Mouse (Mus musculus) heart, embryonic 15.5 days (tissue): ENCODE results near the gene Zfp740. TPM values are rescaled to one million over a fixed set of nuclear protein-coding genes. Genes with fewer than 3 reads are reported as not detected.

ENCODE experiments used
- ATAC-seq: fragments of 200-750 bp; cut with Nextera tagmentation; replicated peaks from 2 replicates; pipeline ENCODE4 v1.8.0; 2017; ENCODE audit warnings: low read depth, moderate TSS enrichment; ENCODE audit not compliant: insufficient number of reproducible peaks, insufficient read depth, low FRiP score
- H3K27ac ChIP-seq: fragments of 300-500 bp; sonication (generic); 2 replicates; pipeline ENCODE4 v1.5.1; 2015; ENCODE audit warnings: mild to moderate bottlenecking, inconsistent platforms
- H3K27me3 ChIP-seq: fragments of 300-500 bp; sonication (generic); 2 replicates; pipeline ENCODE4 v1.6.1; 2015; ENCODE audit warnings: inconsistent platforms
- H3K36me3 ChIP-seq: fragments of 300-500 bp; sonication (generic); 2 replicates; pipeline ENCODE4 v1.6.1; 2015; ENCODE audit warnings: mild to moderate bottlenecking, inconsistent platforms
- H3K4me1 ChIP-seq: fragments of 300-500 bp; sonication (generic); replicated peaks from 2 replicates; pipeline ENCODE4 v1.6.1; 2015; ENCODE audit warnings: inconsistent platforms
- H3K4me2 ChIP-seq: fragments of 300-500 bp; sonication (generic); 2 replicates; pipeline ENCODE4 v1.6.1; 2015; ENCODE audit warnings: inconsistent platforms, mild to moderate bottlenecking, moderate library complexity
- H3K4me3 ChIP-seq: fragments of 300-500 bp; sonication (generic); 2 replicates; pipeline ENCODE4 v1.5.1; 2015; ENCODE audit warnings: mild to moderate bottlenecking, inconsistent platforms
- H3K9ac ChIP-seq: fragments of 300-500 bp; sonication (generic); 2 replicates; pipeline ENCODE4 v1.6.1; 2015; ENCODE audit warnings: mild to moderate bottlenecking, inconsistent platforms
- H3K9me3 ChIP-seq: fragments of 300-500 bp; sonication (generic); replicated peaks from 2 replicates; pipeline ENCODE4 v1.6.1; 2016; ENCODE audit warnings: inconsistent platforms
- WGBS: fragments of 180-500 bp; shearing (Covaris S2); methylation state at CpG from one replicate; pipeline ENCODE4 v1.1.7; 2015; ENCODE audit warnings: mixed read lengths; 5-methylcytosine and 5-hydroxymethylcytosine counted together
- polyA plus RNA-seq: library from polyadenylated mRNA; unstranded; fragments of >200 nt; fragmentation: Nextera tagmentation; extraction: Ambion mirVana; gene quantifications from 2 replicates; pipeline ENCODE4 v1.2.1, GENCODE M21; 2015

Gene Zfp740
- polyA plus RNA-seq, 1 experiment from 2014 or later, result 25.8 TPM

GRCm38 (mm10) chr15:102243229-102244190 lies 40.5 kb downstream of the Zfp740 start:
- H3K9ac ChIP-seq, result peak overlapping the region; percentile 39; the same call in 1 of the 2 replicates
- H3K36me3 ChIP-seq, result no peaks in the 10 kb centered on the region
- WGBS, result 27% methylated on average over 22 of the region's 22 CpGs
- peak overlapping the region; percentile 92 for H3K4me2 ChIP-seq
- peaks cover 35% of the 10 kb centered on the region for H3K27me3 ChIP-seq
- peak overlapping the region; percentile 58 for H3K4me3 ChIP-seq
- peaks cover 50% of the 10 kb centered on the region for H3K4me1 ChIP-seq
- H3K9me3 ChIP-seq, result no peaks in the 10 kb centered on the region
- peak overlapping the region; percentile 96 for H3K27ac ChIP-seq
- no peak for ATAC-seq

GRCm38 (mm10) chr15:102244306-102245191 lies 41.5 kb downstream of the Zfp740 start:
- 18% methylated on average over 19 of the region's 19 CpGs for WGBS
- peak overlapping the region; percentile 92 for H3K4me2 ChIP-seq
- H3K27ac ChIP-seq, result peak overlapping the region; percentile 96
- H3K4me1 ChIP-seq, result peaks cover 60% of the 10 kb centered on the region
- H3K36me3 ChIP-seq, result no peaks in the 10 kb centered on the region
- H3K4me3 ChIP-seq, result peak overlapping the region; percentile 58
- H3K9ac ChIP-seq, result peak overlapping the region; percentile 58
- ATAC-seq, result no peak
- H3K9me3 ChIP-seq, result no peaks in the 10 kb centered on the region
- peaks cover 39% of the 10 kb centered on the region for H3K27me3 ChIP-seq

GRCm38 (mm10) chr15:102245461-102245881 lies 42.4 kb downstream of the Zfp740 start:
- Histone ChIP-seq H3K27ac (peak overlapping the region; percentile 96), H3K9me3 (no peaks in the 10 kb centered on the region), H3K9ac (peak overlapping the region; percentile 58), H3K36me3 (no peaks in the 10 kb centered on the region), H3K4me1 (peaks cover 65% of the 10 kb centered on the region), H3K4me2 (peak overlapping the region; percentile 92), H3K27me3 (peaks cover 44% of the 10 kb centered on the region), H3K4me3 (peak overlapping the region; percentile 58)
- ATAC-seq, result no peak
- 7% methylated on average over 14 of the region's 14 CpGs for WGBS

- H3K27ac ChIP-seq, result peak overlapping the region; percentile 96
- H3K9me3 ChIP-seq, result no peaks in the 10 kb centered on the region
- peak overlapping the region; percentile 58 for H3K4me3 ChIP-seq
- H3K27me3 ChIP-seq, result peaks cover 47% of the 10 kb centered on the region
- H3K9ac ChIP-seq, result peak overlapping the region; percentile 58
- H3K36me3 ChIP-seq, result no peaks in the 10 kb centered on the region
- peaks cover 62% of the 10 kb centered on the region for H3K4me1 ChIP-seq
- WGBS, result under 1% methylated on average over 41 of the region's 44 CpGs
- H3K4me2 ChIP-seq, result peak overlapping the region; percentile 92
- ATAC-seq, result peak; percentile 54
These were observed 43.1 kb downstream of the Zfp740 start for GRCm38 (mm10) chr15:102245891-102246741.

GRCm38 (mm10) chr15:102246866-102247251 lies 43.8 kb downstream of the Zfp740 start:
- ATAC-seq, result peak; percentile 65
- under 1% methylated on average over 33 of the region's 35 CpGs for WGBS
- Histone ChIP-seq H3K4me3 (peak overlapping the region; percentile 58), H3K9ac (peak overlapping the region; percentile 58), H3K4me2 (peak overlapping the region; percentile 92), H3K36me3 (no peaks in the 10 kb centered on the region), H3K27me3 (peaks cover 46% of the 10 kb centered on the region), H3K4me1 (peaks cover 62% of the 10 kb centered on the region), H3K27ac (peak overlapping the region; percentile 96), H3K9me3 (no peaks in the 10 kb centered on the region)

GRCm38 (mm10) chr15:102247252-102248130 lies 44.4 kb downstream of the Zfp740 start:
- peak overlapping the region; percentile 92 for H3K4me2 ChIP-seq
- under 1% methylated on average over 61 of the region's 65 CpGs for WGBS
- H3K27me3 ChIP-seq, result peaks cover 49% of the 10 kb centered on the region
- H3K9me3 ChIP-seq, result no peaks in the 10 kb centered on the region
- peak overlapping the region; percentile 61 for H3K9ac ChIP-seq
- H3K27ac ChIP-seq, result peak overlapping the region; percentile 96
- peak; percentile 64 for ATAC-seq
- H3K4me1 ChIP-seq, result peaks cover 62% of the 10 kb centered on the region
- H3K4me3 ChIP-seq, result peak overlapping the region; percentile 58
- no peaks in the 10 kb centered on the region for H3K36me3 ChIP-seq

GRCm38 (mm10) chr15:102248131-102248811 lies 45.2 kb downstream of the Zfp740 start:
- H3K4me1 ChIP-seq, result peaks cover 54% of the 10 kb centered on the region
- H3K27me3 ChIP-seq, result peaks cover 46% of the 10 kb centered on the region

GRCm38 (mm10) chr15:102248812-102249191 lies 45.8 kb downstream of the Zfp740 start:
- Histone ChIP-seq H3K36me3 (no peaks in the 10 kb centered on the region), H3K4me3 (0 out of 2 replicates have a peak overlapping the region, but pooled peaks have one; percentile 30)

More at GRCm38 (mm10) chr15:102248131-102248811, 45.2 kb downstream of the Zfp740 start:
- Histone ChIP-seq H3K9ac (peak overlapping the region; percentile 61), H3K9me3 (no peaks in the 10 kb centered on the region), H3K36me3 (no peaks in the 10 kb centered on the region), H3K4me2 (peak overlapping the region; percentile 92), H3K4me3 (peak overlapping the region; percentile 58), H3K27ac (peak overlapping the region; percentile 96)
- ATAC-seq, result no peak
- 15% methylated on average over 8 of the region's 8 CpGs for WGBS

GRCm38 (mm10) chr15:102249251-102249691 lies 46.2 kb downstream of the Zfp740 start:
- Histone ChIP-seq H3K36me3 (no peaks in the 10 kb centered on the region), H3K27ac (peak overlapping the region; percentile 96), H3K27me3 (peaks cover 46% of the 10 kb centered on the region), H3K4me1 (peaks cover 47% of the 10 kb centered on the region), H3K4me3 (peak overlapping the region; percentile 30), H3K4me2 (peak overlapping the region; percentile 92), H3K9me3 (no peaks in the 10 kb centered on the region), H3K9ac (peak overlapping the region; percentile 40; the same call in 1 of the 2 replicates)
- no peak for ATAC-seq
- 6% methylated on average over 13 of the region's 13 CpGs for WGBS

More at GRCm38 (mm10) chr15:102248812-102249191, 45.8 kb downstream of the Zfp740 start:
- H3K4me2 ChIP-seq, result peak overlapping the region; percentile 92
- peaks cover 49% of the 10 kb centered on the region for H3K4me1 ChIP-seq
- no peak for ATAC-seq
- H3K9me3 ChIP-seq, result no peaks in the 10 kb centered on the region
- peaks cover 46% of the 10 kb centered on the region for H3K27me3 ChIP-seq
- peak overlapping the region; percentile 96 for H3K27ac ChIP-seq
- no peak overlapping the region for H3K9ac ChIP-seq
- WGBS, result 3% methylated on average over 3 of the region's 3 CpGs
